Mouse (Mus musculus) ES-E14 (cell line): ENCODE data around the gene Myom1. TPM values are rescaled to one million over a fixed set of nuclear protein-coding genes. Genes with fewer than 3 reads are reported as not detected.

Experiments used
- DNase-seq: peaks from one replicate; pipeline ENCODE4 v3.0.0-alpha.2; 2013; ENCODE audit warnings: low read depth, low spot score
- H3K27ac ChIP-seq: 2 replicates; pipeline ENCODE4 v1.5.1; 2012; ENCODE audit warnings: low read depth, mild to moderate bottlenecking, low read length, moderate library complexity, mixed read lengths; ENCODE audit not compliant: poor library complexity, insufficient read depth, severe bottlenecking
- H3K36me3 ChIP-seq: 2 replicates; pipeline ENCODE4 v1.6.1; 2012; ENCODE audit warnings: mild to moderate bottlenecking, low read length, moderate library complexity, mixed read lengths; ENCODE audit not compliant: control insufficient read depth, poor library complexity, insufficient read depth, severe bottlenecking
- H3K4me1 ChIP-seq, 2 experiments: fragments of 150-350 bp in 1 of 2; sonication (generic) in 1 of 2; 2 replicates each; pipeline ENCODE4 v1.6.1; 2012; ENCODE audit warnings: low read length in 2 of 2, mild to moderate bottlenecking in 1 of 2, mixed read lengths in 1 of 2; ENCODE audit not compliant: control insufficient read depth in 2 of 2, insufficient read depth in 2 of 2, poor library complexity in 1 of 2
- H3K4me3 ChIP-seq, 2 experiments: fragments of 150-350 bp in 1 of 2; sonication (generic) in 1 of 2; 2 replicates each; pipeline ENCODE4 v1.5.1; 2012; ENCODE audit warnings: low read length in 2 of 2, low read depth in 1 of 2, mild to moderate bottlenecking in 1 of 2, mixed read lengths in 1 of 2; ENCODE audit not compliant: insufficient read depth in 1 of 2, poor library complexity in 1 of 2, severe bottlenecking in 1 of 2
- H3K9ac ChIP-seq: 2 replicates; pipeline ENCODE4 v1.6.1; 2012; ENCODE audit warnings: low read depth, mild to moderate bottlenecking, low read length, mixed read lengths; ENCODE audit not compliant: poor library complexity, insufficient read depth, severe bottlenecking
- H3K9me3 ChIP-seq: fragments of 150-350 bp; sonication (generic); 2 replicates; pipeline ENCODE4 v1.6.1; 2012; ENCODE audit warnings: low read depth, mild to moderate bottlenecking, low read length; ENCODE audit not compliant: control insufficient read depth, insufficient read depth
- CHD2 ChIP-seq: IDR thresholded peaks from 2 replicates; pipeline ENCODE4 v1.6.1; 2014; ENCODE audit warnings: mild to moderate bottlenecking, low read depth, low read length, inconsistent platforms
- HCFC1 ChIP-seq: IDR thresholded peaks from 2 replicates; pipeline ENCODE4 v1.6.1; 2012; ENCODE audit warnings: low read length, inconsistent platforms, borderline replicate concordance; ENCODE audit not compliant: insufficient read depth
- MAFK ChIP-seq: IDR thresholded peaks from 2 replicates; pipeline ENCODE4 v1.6.1; 2014; ENCODE audit warnings: mild to moderate bottlenecking, low read depth, low read length, inconsistent platforms; ENCODE audit not compliant: insufficient read depth
- ZC3H11A ChIP-seq: IDR thresholded peaks from 2 replicates; pipeline ENCODE4 v1.6.1; 2012; ENCODE audit warnings: low read depth, mild to moderate bottlenecking, inconsistent platforms, low read length, borderline replicate concordance
- ZNF384 ChIP-seq: IDR thresholded peaks from 2 replicates; pipeline ENCODE4 v1.6.1; 2012; ENCODE audit warnings: low read depth, low read length, inconsistent platforms
- in situ Hi-C, 2 experiments: fragments of 600-800 bp; cut with MboI; formaldehyde crosslinking; loops; one replicate each; pipeline ENCODE4 v1.15.1; 2025; ENCODE audit warnings: low sequenced_read_pairs in 2 of 2, inconsistent platforms in 1 of 2; ENCODE audit not compliant: unreplicated experiment in 2 of 2
- total RNA-seq: library from RNA; depleted of rRNA; stranded (reverse); fragments of 300-350 nt; gene quantifications from 2 replicates; pipeline ENCODE4 v1.2.3, GENCODE M21; 2012

Gene Myom1
- total RNA-seq, 1 experiment: 3.3 TPM

DNA sequence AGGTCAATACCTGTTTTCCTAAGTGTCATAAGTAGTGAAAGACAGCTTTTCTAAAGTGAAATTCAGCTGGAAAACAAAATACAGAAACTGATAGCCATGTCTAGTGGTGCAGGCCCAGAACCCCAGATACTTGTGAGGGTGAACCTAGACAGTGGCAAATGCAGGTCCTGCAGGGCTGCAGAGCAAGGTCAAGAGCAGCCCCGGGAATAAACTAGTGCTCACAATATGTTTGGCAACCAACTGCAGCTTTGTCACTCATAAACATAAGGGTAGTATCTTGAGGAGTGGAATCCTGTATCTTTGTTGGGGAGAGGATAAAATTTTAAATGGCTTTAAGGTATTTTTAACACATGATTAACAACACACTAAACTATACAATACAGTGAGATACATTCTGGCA lies 7.3 kb downstream of the Myom1 start:
- in situ Hi-C loops: no loop called here
- no peak for DNase-seq
- no peak for TF ChIP-seq ZC3H11A
- no peak for TF ChIP-seq CHD2
- TF ChIP-seq ZNF384: no peak
- TF ChIP-seq HCFC1: no peak
- Histone ChIP-seq H3K27ac (no peak overlapping the region), H3K9ac (no peak overlapping the region), H3K36me3 (no peaks in the 10 kb centered on the region), H3K4me3 (no peak overlapping the region), H3K9me3 (no peaks in the 10 kb centered on the region), H3K4me1 (peaks cover 0 to 3% of the 10 kb centered on the region in 2 experiments; a peak in 2 of 4 replicates)

DNA sequence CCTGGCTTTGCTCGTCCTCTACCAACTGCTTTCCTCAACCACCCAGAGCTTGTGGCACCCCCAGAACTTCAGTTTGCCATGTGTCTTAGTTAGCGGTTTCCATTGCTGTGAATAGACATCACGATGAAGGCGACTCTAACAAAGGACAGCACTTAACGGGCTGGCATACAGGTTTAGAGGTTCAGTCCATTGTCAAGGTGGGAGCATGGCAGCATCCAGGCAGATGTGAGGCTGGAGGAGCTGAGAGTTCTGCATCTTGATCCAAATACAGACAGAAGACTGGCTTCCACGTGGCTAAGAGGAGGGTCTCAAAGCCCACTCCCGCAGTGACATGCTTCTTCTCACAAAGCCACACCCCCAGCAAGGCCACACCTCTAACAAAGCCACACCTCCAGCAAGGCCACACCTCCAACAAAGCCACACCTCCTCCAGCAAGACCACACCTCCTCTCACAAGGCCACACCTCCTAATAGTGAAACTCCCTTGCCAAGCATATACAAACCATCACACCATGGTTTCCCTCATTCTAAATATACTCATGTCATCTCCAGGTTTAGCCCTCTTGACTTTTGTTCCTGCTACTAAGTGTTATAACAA lies 8.3 kb downstream of the Myom1 start:
- H3K9me3 ChIP-seq: no peaks in the 10 kb centered on the region
- TF ChIP-seq CHD2: no peak
- no peak for TF ChIP-seq MAFK
- TF ChIP-seq HCFC1: no peak
- no peak for TF ChIP-seq ZNF384
- no peak for TF ChIP-seq ZC3H11A
- no peak overlapping the region for H3K9ac ChIP-seq
- peaks cover 0 to 3% of the 10 kb centered on the region in 2 experiments; a peak in 2 of 4 replicates for H3K4me1 ChIP-seq
- peak overlapping the region; percentile 29 to 72; a peak in 2 of 4 replicates for H3K4me3 ChIP-seq
- H3K36me3 ChIP-seq: no peaks in the 10 kb centered on the region
- DNase-seq: peak; percentile 74
- in situ Hi-C loops: no loop called here
- no peak overlapping the region for H3K27ac ChIP-seq

DNA sequence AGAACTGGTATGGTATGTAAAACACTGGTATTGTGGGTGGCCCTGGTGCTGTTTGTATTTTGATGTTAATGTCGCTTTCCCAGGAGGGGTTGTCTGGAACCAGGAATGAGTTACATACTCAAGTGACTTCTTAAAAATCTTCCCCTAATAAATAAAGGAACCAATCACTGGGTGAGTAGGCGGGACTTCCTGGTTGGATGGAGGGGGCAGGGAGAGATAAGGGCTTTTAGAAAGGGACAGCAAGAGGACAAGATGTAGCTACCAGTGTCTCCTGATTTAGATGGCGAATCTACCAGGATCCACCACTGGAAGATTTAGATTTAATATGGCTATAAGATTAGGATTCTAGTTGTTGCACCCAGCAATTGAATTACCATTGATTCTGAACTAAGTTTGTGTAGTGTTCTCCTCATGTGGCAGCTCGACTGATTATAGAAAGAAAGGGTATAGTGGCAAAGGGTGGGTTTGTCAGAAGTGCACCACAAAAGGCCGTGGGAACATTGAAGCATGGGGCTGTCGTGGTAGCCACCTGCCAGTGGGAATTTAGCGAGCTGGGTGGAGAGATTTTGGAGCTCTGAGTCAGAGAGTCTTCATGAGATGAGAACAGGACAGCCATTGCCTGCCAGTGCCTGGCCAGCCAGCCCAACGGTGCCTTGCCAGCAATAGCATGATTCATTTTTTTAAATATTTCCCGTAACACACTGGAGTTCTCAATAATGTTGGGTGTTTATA lies 9.7 kb downstream of the Myom1 start:
- TF ChIP-seq HCFC1 (no peak), ZC3H11A (no peak), MAFK (no peak), ZNF384 (no peak), CHD2 (no peak)
- in situ Hi-C loops: no loop called here
- H3K9ac ChIP-seq: no peak overlapping the region

DNA sequence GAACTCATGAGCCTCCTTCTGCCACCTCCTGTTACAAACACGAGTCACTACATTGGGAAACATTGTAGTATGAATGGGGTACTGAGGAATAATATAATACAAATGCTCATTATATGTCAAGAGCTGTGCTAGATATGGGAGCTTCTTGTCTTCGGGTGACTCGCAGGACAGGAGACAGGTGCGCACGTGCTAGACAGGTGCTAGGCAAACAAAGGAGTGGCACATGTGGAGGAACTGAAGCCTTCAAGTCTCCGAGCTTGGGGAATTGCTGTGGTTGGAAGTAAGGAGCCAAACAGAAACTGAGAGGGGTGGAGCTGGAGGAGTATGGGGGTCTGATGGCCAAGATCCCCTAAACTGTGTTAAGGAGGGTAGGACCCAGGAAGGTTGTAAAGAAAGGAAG lies 10.7 kb downstream of the Myom1 start:
- DNase-seq: no peak

More for the DNA sequence above, 9.7 kb downstream of the Myom1 start:
- no peak for DNase-seq
- H3K36me3 ChIP-seq: no peaks in the 10 kb centered on the region
- H3K27ac ChIP-seq: no peak overlapping the region
- peaks cover 0 to 3% of the 10 kb centered on the region in 2 experiments; a peak in 2 of 4 replicates for H3K4me1 ChIP-seq
- H3K4me3 ChIP-seq: no peak overlapping the region
- no peaks in the 10 kb centered on the region for H3K9me3 ChIP-seq

More for the DNA sequence above, 10.7 kb downstream of the Myom1 start:
- no peak overlapping the region for H3K4me3 ChIP-seq
- H3K4me1 ChIP-seq: peaks cover 0 to 3% of the 10 kb centered on the region in 2 experiments; a peak in 2 of 4 replicates
- no peaks in the 10 kb centered on the region for H3K36me3 ChIP-seq
- TF ChIP-seq HCFC1 (no peak), MAFK (no peak), ZNF384 (no peak), CHD2 (no peak), ZC3H11A (no peak)
- in situ Hi-C loops: no loop called here
- no peak overlapping the region for H3K27ac ChIP-seq
- no peak overlapping the region for H3K9ac ChIP-seq
- H3K9me3 ChIP-seq: no peaks in the 10 kb centered on the region
